Mouse (Mus musculus) gastrocnemius, postnatal 4 days (tissue): ENCODE measurements at regions not wholly inside any gene's neighbourhood (a gene's known extent, or its start where the extent isn't known, plus 50 kb on each side); places are given as distances from the start of the nearest gene placed in this dataset.

Source experiments
- DNase-seq, 2 experiments: peaks; one replicate each; pipeline ENCODE4 v3.0.0; 2021 to 2022; ENCODE audit warnings: low spot score in 2 of 2, mixed read lengths in 2 of 2

GRCm38 (mm10) chr15:6014982-6015381 is 284.6 kb upstream of the Dab2 start:
- DNase-seq, result no peak

GRCm38 (mm10) chr15:6016637-6017049 is 282.9 kb upstream of the Dab2 start:
- no peak for DNase-seq

GRCm38 (mm10) chr15:6025543-6025942 is 274.0 kb upstream of the Dab2 start:
- no peak for DNase-seq

GRCm38 (mm10) chr15:6029214-6029613 is 270.4 kb upstream of the Dab2 start:
- no peak for DNase-seq

- no peak for DNase-seq
These were observed 269.2 kb upstream of the Dab2 start for GRCm38 (mm10) chr15:6030396-6030795.

- no peak for DNase-seq
These were observed 265.4 kb upstream of the Dab2 start for GRCm38 (mm10) chr15:6034156-6034555.

GRCm38 (mm10) chr15:6044511-6045256 is 254.9 kb upstream of the Dab2 start:
- DNase-seq, result no peak

- no peak for DNase-seq
These were observed 243.9 kb upstream of the Dab2 start for GRCm38 (mm10) chr15:6055703-6056102.

- DNase-seq, result peak in 1 of 2 experiments; percentile 13
These were observed 242.5 kb upstream of the Dab2 start for GRCm38 (mm10) chr15:6056887-6057626.

GRCm38 (mm10) chr15:6059361-6059760 is 240.2 kb upstream of the Dab2 start:
- DNase-seq, result no peak

- no peak for DNase-seq
These were observed 239.8 kb upstream of the Dab2 start for GRCm38 (mm10) chr15:6059790-6060189.

GRCm38 (mm10) chr15:6060649-6061048 is 238.9 kb upstream of the Dab2 start:
- no peak for DNase-seq

GRCm38 (mm10) chr15:6065100-6065499 is 234.5 kb upstream of the Dab2 start:
- no peak for DNase-seq

- no peak for DNase-seq
These were observed 232.2 kb upstream of the Dab2 start for GRCm38 (mm10) chr15:6067380-6067779.

GRCm38 (mm10) chr15:6068371-6068770 is 231.2 kb upstream of the Dab2 start:
- no peak for DNase-seq

GRCm38 (mm10) chr15:6071873-6072272 is 227.7 kb upstream of the Dab2 start:
- DNase-seq, result no peak

- no peak for DNase-seq
These were observed 226.7 kb upstream of the Dab2 start for GRCm38 (mm10) chr15:6072920-6073319.

GRCm38 (mm10) chr15:6080714-6081635 is 218.6 kb upstream of the Dab2 start:
- peak; percentile 19 to 44 for DNase-seq

- DNase-seq, result no peak
These were observed 212.4 kb upstream of the Dab2 start for GRCm38 (mm10) chr15:6087208-6087607.

GRCm38 (mm10) chr15:6088498-6088897 is 211.1 kb upstream of the Dab2 start:
- no peak for DNase-seq

GRCm38 (mm10) chr15:6129697-6130096 is 169.9 kb upstream of the Dab2 start:
- no peak for DNase-seq

GRCm38 (mm10) chr15:6132216-6132615 is 167.4 kb upstream of the Dab2 start:
- peak in 1 of 2 experiments; percentile 34 for DNase-seq
